Mouse (Mus musculus) limb, embryonic 13.5 days (tissue): ENCODE results near the gene Gm28372. TPM values are rescaled to one million over a fixed set of nuclear protein-coding genes. Genes with fewer than 3 reads are reported as not detected.

Experiments used
- ATAC-seq: fragments of 200-750 bp; cut with Nextera tagmentation; 2 replicates; pipeline ENCODE4 v1.8.0; 2017; ENCODE audit warnings: low read depth, moderate number of reproducible peaks, moderate TSS enrichment; ENCODE audit not compliant: low FRiP score
- H3K27ac ChIP-seq: fragments of 300-500 bp; sonication (generic); 2 replicates; pipeline ENCODE4 v1.5.1; 2015; ENCODE audit warnings: inconsistent platforms, mild to moderate bottlenecking, moderate library complexity
- H3K27me3 ChIP-seq: fragments of 300-500 bp; sonication (generic); 2 replicates; pipeline ENCODE4 v1.6.1; 2015; ENCODE audit warnings: mild to moderate bottlenecking, inconsistent platforms
- H3K36me3 ChIP-seq: fragments of 300-500 bp; sonication (generic); 2 replicates; pipeline ENCODE4 v1.6.1; 2015; ENCODE audit warnings: inconsistent platforms, mild to moderate bottlenecking, moderate library complexity
- H3K4me1 ChIP-seq: fragments of 300-500 bp; sonication (generic); 2 replicates; pipeline ENCODE4 v1.6.1; 2015; ENCODE audit warnings: inconsistent platforms
- H3K4me2 ChIP-seq: fragments of 300-500 bp; sonication (generic); replicated peaks from 2 replicates; pipeline ENCODE4 v1.6.1; 2015; ENCODE audit warnings: inconsistent platforms, mild to moderate bottlenecking, moderate library complexity
- H3K4me3 ChIP-seq: fragments of 300-500 bp; sonication (generic); 2 replicates; pipeline ENCODE4 v1.5.1; 2015; ENCODE audit warnings: moderate library complexity, mild to moderate bottlenecking, inconsistent platforms
- H3K9ac ChIP-seq: fragments of 300-500 bp; sonication (generic); 2 replicates; pipeline ENCODE4 v1.6.1; 2015; ENCODE audit warnings: mild to moderate bottlenecking, inconsistent platforms
- H3K9me3 ChIP-seq: fragments of 300-500 bp; sonication (generic); 2 replicates; pipeline ENCODE4 v1.6.1; 2016; ENCODE audit warnings: inconsistent platforms
- WGBS: fragments of 180-500 bp; shearing (Covaris S2); methylation state at CpG from one replicate; pipeline ENCODE4 v1.1.7; 2015; 5-methylcytosine and 5-hydroxymethylcytosine counted together
- polyA plus RNA-seq: library from polyadenylated mRNA; unstranded; fragments of >200 nt; fragmentation: Nextera tagmentation; extraction: Ambion mirVana; gene quantifications from 2 replicates; pipeline ENCODE4 v1.2.1, GENCODE M21; 2015

The Gm28372 gene
- polyA plus RNA-seq, 1 experiment from 2014 or later, result 0.08 TPM

GRCm38 (mm10) chr2:130439840-130440480 is 34.9 kb downstream of the Gm28372 start:
- ATAC-seq, result no peak
- no peak overlapping the region for H3K27ac ChIP-seq
- no peak overlapping the region for H3K4me2 ChIP-seq
- 91% methylated on average over 4 of the region's 4 CpGs for WGBS
- no peaks in the 10 kb centered on the region for H3K9me3 ChIP-seq
- peaks cover 77% of the 10 kb centered on the region for H3K36me3 ChIP-seq
- H3K4me1 ChIP-seq, result no peaks in the 10 kb centered on the region
- no peak overlapping the region for H3K4me3 ChIP-seq
- no peak overlapping the region for H3K9ac ChIP-seq
- H3K27me3 ChIP-seq, result no peaks in the 10 kb centered on the region

- Histone ChIP-seq H3K27ac (no peak overlapping the region), H3K4me1 (no peaks in the 10 kb centered on the region), H3K9ac (no peak overlapping the region), H3K36me3 (peaks cover 80% of the 10 kb centered on the region), H3K9me3 (no peaks in the 10 kb centered on the region), H3K4me2 (no peak overlapping the region), H3K4me3 (no peak overlapping the region), H3K27me3 (no peaks in the 10 kb centered on the region)
- no peak for ATAC-seq
- WGBS, result 89% methylated on average over 10 of the region's 10 CpGs
Measured at GRCm38 (mm10) chr2:130442162-130442561, 37.1 kb downstream of the Gm28372 start.

- Histone ChIP-seq H3K9ac (no peak overlapping the region), H3K4me1 (peaks cover 26% of the 10 kb centered on the region), H3K36me3 (peaks cover 17% of the 10 kb centered on the region), H3K27me3 (peaks cover 12% of the 10 kb centered on the region), H3K9me3 (no peaks in the 10 kb centered on the region), H3K4me2 (no peak overlapping the region), H3K4me3 (no peak overlapping the region), H3K27ac (no peak overlapping the region)
- no peak for ATAC-seq
Measured at GRCm38 (mm10) chr2:130448449-130448848, 43.4 kb downstream of the Gm28372 start.

- peaks cover 29% of the 10 kb centered on the region for H3K4me1 ChIP-seq
- H3K27me3 ChIP-seq, result peaks cover 12% of the 10 kb centered on the region
- H3K27ac ChIP-seq, result no peak overlapping the region
- WGBS, result 7% methylated on average over 17 of the region's 17 CpGs
- peak; percentile 24 for ATAC-seq
- no peaks in the 10 kb centered on the region for H3K9me3 ChIP-seq
- H3K9ac ChIP-seq, result peak overlapping the region; percentile 92
- peaks cover 10% of the 10 kb centered on the region for H3K36me3 ChIP-seq
- H3K4me2 ChIP-seq, result peak overlapping the region; percentile 78
- peak overlapping the region; percentile 87 for H3K4me3 ChIP-seq
Measured at GRCm38 (mm10) chr2:130449021-130449793, 44.2 kb downstream of the Gm28372 start.

GRCm38 (mm10) chr2:130449794-130450433 is 44.9 kb downstream of the Gm28372 start, which contains the start of gene Ptpra:
TSS of gene Ptpra (plus strand) at chr2:130450278.
- H3K9ac ChIP-seq, result peak within 1 kb of the TSS; percentile 92

GRCm38 (mm10) chr2:130450434-130450796 is 45.4 kb downstream of the Gm28372 start:
- H3K4me2 ChIP-seq, result peak overlapping the region; percentile 78
- ATAC-seq, result peak; percentile 88
- peak overlapping the region; percentile 87 for H3K4me3 ChIP-seq
- peaks cover 12% of the 10 kb centered on the region for H3K27me3 ChIP-seq
- under 1% methylated on average over 47 of the region's 47 CpGs for WGBS
- H3K27ac ChIP-seq, result peak overlapping the region; percentile 77
- peaks cover 29% of the 10 kb centered on the region for H3K4me1 ChIP-seq
- H3K9me3 ChIP-seq, result no peaks in the 10 kb centered on the region
- peak overlapping the region; percentile 92 for H3K9ac ChIP-seq
- no peaks in the 10 kb centered on the region for H3K36me3 ChIP-seq

More at GRCm38 (mm10) chr2:130449794-130450433, 44.9 kb downstream of the Gm28372 start, which contains the start of gene Ptpra:
- H3K4me3 ChIP-seq, result peak within 1 kb of the TSS; percentile 87
- H3K9me3 ChIP-seq, result no peaks in the 10 kb centered on the region
- H3K27ac ChIP-seq, result peak within 1 kb of the TSS; percentile 77
- H3K36me3 ChIP-seq, result 0 out of 2 replicates have a peak, but pooled peaks cover 4% of the 10 kb centered on the region
- ATAC-seq, result peak; percentile 97
- H3K27me3 ChIP-seq, result peaks cover 12% of the 10 kb centered on the region
- H3K4me1 ChIP-seq, result peaks cover 29% of the 10 kb centered on the region
- under 1% methylated on average over 22 of the region's 50 CpGs for WGBS
- H3K4me2 ChIP-seq, result peak within 1 kb of the TSS; percentile 78

- peaks cover 29% of the 10 kb centered on the region for H3K4me1 ChIP-seq
- no peak for ATAC-seq
- whole genome bisulfite sequencing, result 68% methylated on average over 14 of the region's 14 CpGs
Measured at GRCm38 (mm10) chr2:130451086-130451726, 46.2 kb downstream of the Gm28372 start.

GRCm38 (mm10) chr2:130451727-130452090 is 46.7 kb downstream of the Gm28372 start:
- WGBS, result 65% methylated on average over 3 of the region's 3 CpGs
- peak overlapping the region; percentile 87 for H3K4me3 ChIP-seq
- H3K36me3 ChIP-seq, result no peaks in the 10 kb centered on the region
- H3K9me3 ChIP-seq, result no peaks in the 10 kb centered on the region
- H3K9ac ChIP-seq, result peak overlapping the region; percentile 92
- H3K4me2 ChIP-seq, result peak overlapping the region; percentile 78
- ATAC-seq, result no peak
- H3K27ac ChIP-seq, result no peak overlapping the region
- peaks cover 12% of the 10 kb centered on the region for H3K27me3 ChIP-seq
- H3K4me1 ChIP-seq, result peaks cover 29% of the 10 kb centered on the region

More at GRCm38 (mm10) chr2:130451086-130451726, 46.2 kb downstream of the Gm28372 start:
- Histone ChIP-seq H3K27me3 (peaks cover 12% of the 10 kb centered on the region), H3K4me3 (peak overlapping the region; percentile 87), H3K4me2 (peak overlapping the region; percentile 78), H3K9ac (peak overlapping the region; percentile 92), H3K36me3 (no peaks in the 10 kb centered on the region), H3K27ac (no peak overlapping the region), H3K9me3 (no peaks in the 10 kb centered on the region)

- H3K4me2 ChIP-seq, result no peak overlapping the region
- peaks cover 29% of the 10 kb centered on the region for H3K4me1 ChIP-seq
- WGBS, result 63% methylated on average over 2 of the region's 2 CpGs
- no peak overlapping the region for H3K9ac ChIP-seq
- no peaks in the 10 kb centered on the region for H3K9me3 ChIP-seq
- H3K27me3 ChIP-seq, result peaks cover 12% of the 10 kb centered on the region
- no peak for ATAC-seq
- no peaks in the 10 kb centered on the region for H3K36me3 ChIP-seq
- H3K4me3 ChIP-seq, result no peak overlapping the region
- no peak overlapping the region for H3K27ac ChIP-seq
Measured at GRCm38 (mm10) chr2:130452266-130452665, 47.2 kb downstream of the Gm28372 start.

GRCm38 (mm10) chr2:130453421-130453820 is 48.4 kb downstream of the Gm28372 start:
- Histone ChIP-seq H3K27ac (no peak overlapping the region), H3K4me3 (no peak overlapping the region), H3K4me2 (0 out of 2 replicates have a peak overlapping the region, but pooled peaks have one; percentile 9), H3K27me3 (peaks cover 6% of the 10 kb centered on the region), H3K9ac (no peak overlapping the region), H3K36me3 (no peaks in the 10 kb centered on the region), H3K4me1 (peaks cover 29% of the 10 kb centered on the region), H3K9me3 (no peaks in the 10 kb centered on the region)
- WGBS, result 58% methylated on average over 6 of the region's 6 CpGs
- ATAC-seq, result no peak

GRCm38 (mm10) chr2:130454748-130455370 is 49.8 kb downstream of the Gm28372 start:
- Histone ChIP-seq H3K27me3 (no peaks in the 10 kb centered on the region), H3K4me2 (no peak overlapping the region)
- ATAC-seq, result no peak

More at GRCm38 (mm10) chr2:130454748-130455370, 49.8 kb downstream of the Gm28372 start:
- Histone ChIP-seq H3K9ac (no peak overlapping the region), H3K27ac (no peak overlapping the region), H3K4me1 (peaks cover 21% of the 10 kb centered on the region), H3K9me3 (no peaks in the 10 kb centered on the region), H3K4me3 (no peak overlapping the region), H3K36me3 (no peaks in the 10 kb centered on the region)
- WGBS, result 89% methylated on average over 6 of the region's 6 CpGs
